Mouse (Mus musculus) retina, postnatal 7 days (tissue): Measurements from ENCODE around the gene Rpl7a.

Source experiments
- DNase-seq: peaks from one replicate; pipeline ENCODE4 v3.0.0-alpha.2; 2012; ENCODE audit warnings: low read depth, low spot score

Gene Rpl7a

GRCm38 (mm10) chr2:26956811-26957487 lies 46.4 kb downstream of the Rpl7a start:
- no peak for DNase-seq

GRCm38 (mm10) chr2:26957488-26957859 lies 46.9 kb downstream of the Rpl7a start:
- no peak for DNase-seq

- DNase-seq, result no peak
These were observed 50.2 kb downstream of the Rpl7a start for GRCm38 (mm10) chr2:26960756-26961155.
